Mouse (Mus musculus) stomach, embryonic 15.5 days (tissue): ENCODE results near the gene Nfkbia. TPM values are rescaled to one million over a fixed set of nuclear protein-coding genes. Genes with fewer than 3 reads are reported as not detected.

Experiments used
- ATAC-seq: fragments of 200-750 bp; cut with Nextera tagmentation; 2 replicates; pipeline ENCODE4 v1.8.0; 2017; ENCODE audit warnings: low read depth, moderate number of reproducible peaks, moderate TSS enrichment; ENCODE audit not compliant: insufficient read depth, low FRiP score
- H3K27ac ChIP-seq: fragments of 300-500 bp; sonication (generic); 2 replicates; pipeline ENCODE4 v1.5.1; 2015; ENCODE audit warnings: mild to moderate bottlenecking, inconsistent platforms
- H3K27me3 ChIP-seq: fragments of 300-500 bp; sonication (generic); replicated peaks from 2 replicates; pipeline ENCODE4 v1.6.1; 2015; ENCODE audit warnings: inconsistent platforms
- H3K36me3 ChIP-seq: fragments of 300-500 bp; sonication (generic); 2 replicates; pipeline ENCODE4 v1.6.1; 2015; ENCODE audit warnings: inconsistent platforms
- H3K4me1 ChIP-seq: fragments of 300-500 bp; sonication (generic); 2 replicates; pipeline ENCODE4 v1.6.1; 2015; ENCODE audit warnings: inconsistent platforms
- H3K4me2 ChIP-seq: fragments of 300-500 bp; sonication (generic); 2 replicates; pipeline ENCODE4 v1.6.1; 2015; ENCODE audit warnings: mild to moderate bottlenecking, inconsistent platforms
- H3K4me3 ChIP-seq: fragments of 300-500 bp; sonication (generic); replicated peaks from 2 replicates; pipeline ENCODE4 v1.5.1; 2015; ENCODE audit warnings: inconsistent platforms
- H3K9ac ChIP-seq: fragments of 300-500 bp; sonication (generic); 2 replicates; pipeline ENCODE4 v1.6.1; 2015; ENCODE audit warnings: inconsistent platforms
- H3K9me3 ChIP-seq: fragments of 300-500 bp; sonication (generic); 2 replicates; pipeline ENCODE4 v1.6.1; 2016; ENCODE audit warnings: inconsistent platforms
- WGBS: fragments of 180-500 bp; shearing (Covaris S2); methylation state at CpG from one replicate; pipeline ENCODE4 v1.1.7; 2015; 5-methylcytosine and 5-hydroxymethylcytosine counted together
- polyA plus RNA-seq: library from polyadenylated mRNA; unstranded; fragments of >200 nt; fragmentation: Nextera tagmentation; extraction: Ambion mirVana; gene quantifications from 2 replicates; pipeline ENCODE4 v1.2.1, GENCODE M21; 2015

Gene Nfkbia
- polyA plus RNA-seq = 78.4 and 81.8 TPM in 2 replicates

DNA sequence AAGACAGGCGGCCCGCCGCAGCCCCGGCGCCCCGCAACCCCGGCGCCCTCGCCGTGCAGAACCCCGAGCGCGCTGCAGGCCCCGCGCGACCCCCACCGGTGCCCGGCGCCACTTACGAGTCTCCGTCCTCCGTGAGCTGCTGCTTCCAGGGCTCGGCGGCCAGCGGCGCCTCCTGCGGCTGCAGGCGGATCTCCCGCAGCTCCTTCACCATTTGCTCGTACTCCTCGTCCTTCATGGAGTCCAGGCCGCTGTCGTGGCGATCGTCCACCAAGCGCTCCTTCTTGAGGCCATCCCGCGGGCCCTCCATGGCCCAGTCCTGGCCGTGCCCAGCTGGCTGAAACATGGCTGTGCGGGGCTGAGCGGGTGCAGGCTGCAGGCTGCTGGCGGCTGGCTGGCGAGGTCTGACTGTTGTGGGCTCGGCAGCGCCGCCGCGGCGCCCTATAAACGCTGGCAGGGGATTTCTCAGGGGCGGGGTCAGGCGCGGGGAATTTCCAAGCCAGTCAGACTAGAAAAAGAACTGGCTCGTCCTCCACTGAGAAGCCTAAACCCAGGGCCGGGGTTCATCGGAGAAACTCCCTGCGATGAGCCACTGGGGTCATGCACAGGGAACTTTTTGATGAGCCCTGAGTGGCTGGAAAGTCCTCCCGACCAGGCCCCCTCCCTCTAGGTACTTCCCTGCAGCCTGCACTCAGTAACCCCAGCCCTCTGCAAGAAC lies at the start of gene Nfkbia:
TSS of gene Nfkbia (minus strand) at position 464 of the 715 bp plus-strand sequence.
- peak; percentile 80 for ATAC-seq
- H3K27me3 ChIP-seq = no peaks in the 10 kb centered on the region
- peak within 1 kb of the TSS; percentile 95 for H3K9ac ChIP-seq
- peak within 1 kb of the TSS; percentile 81 for H3K4me2 ChIP-seq
- H3K36me3 ChIP-seq = peaks cover 16% of the 10 kb centered on the region
- H3K4me3 ChIP-seq = peak within 1 kb of the TSS; percentile 87
- WGBS = under 1% methylated on average over 51 of the region's 58 CpGs
- peaks cover 25% of the 10 kb centered on the region; the same call in 1 of the 2 replicates for H3K4me1 ChIP-seq
- H3K27ac ChIP-seq = peak within 1 kb of the TSS; percentile 100
- H3K9me3 ChIP-seq = no peaks in the 10 kb centered on the region

DNA sequence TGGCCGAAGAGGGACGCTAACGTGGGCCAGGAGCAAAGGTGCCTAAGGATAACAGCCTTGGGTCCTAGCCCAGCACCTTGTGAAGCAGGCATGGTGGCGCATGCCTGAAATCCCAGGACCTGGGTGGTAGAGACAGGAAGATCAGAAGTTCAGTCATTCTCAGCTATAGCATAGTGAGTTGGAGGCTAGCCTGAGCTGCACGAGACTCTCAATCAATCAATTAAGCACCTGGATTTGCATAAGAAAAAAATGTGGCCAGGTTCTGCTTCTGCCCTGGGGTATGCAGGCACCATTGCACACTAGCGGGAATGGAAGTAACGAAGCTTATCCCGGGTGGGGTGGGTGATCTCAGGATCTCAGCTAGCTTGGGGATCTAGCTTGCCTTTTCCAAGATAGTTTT lies 46.7 kb upstream of the Nfkbia start:
- Histone ChIP-seq H3K27ac (no peak overlapping the region), H3K4me3 (no peak overlapping the region), H3K36me3 (no peaks in the 10 kb centered on the region), H3K4me2 (no peak overlapping the region), H3K27me3 (no peaks in the 10 kb centered on the region; the same call in 1 of the 2 replicates), H3K4me1 (no peaks in the 10 kb centered on the region), H3K9ac (no peak overlapping the region), H3K9me3 (no peaks in the 10 kb centered on the region)
- 69% methylated on average over 8 of the region's 8 CpGs for WGBS
- no peak for ATAC-seq

DNA sequence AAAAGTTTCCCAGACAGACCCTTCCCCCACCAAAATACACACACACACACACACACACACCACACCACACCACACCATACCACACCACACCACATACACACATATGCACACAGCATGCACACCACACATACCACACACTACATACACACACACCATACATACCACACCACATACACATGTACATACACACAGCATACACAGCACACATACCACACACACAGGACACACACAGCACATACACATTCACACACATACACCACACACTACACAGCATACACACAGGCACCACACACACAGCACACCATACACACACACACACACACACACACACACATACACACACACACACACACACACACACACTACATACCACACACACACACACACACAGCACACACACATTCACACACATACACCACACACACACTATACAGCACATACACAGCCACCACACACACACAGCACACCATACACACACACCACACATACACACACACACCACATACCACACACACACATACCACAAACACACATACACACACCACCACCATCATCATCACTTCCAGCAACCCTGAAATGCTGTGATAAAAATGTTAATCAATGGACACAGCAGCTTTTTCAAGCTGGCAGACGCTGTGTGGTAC lies 46.0 kb upstream of the Nfkbia start:
- WGBS = 79% methylated on average over 1 of the region's 1 CpGs
- peak; percentile 70 for ATAC-seq
- no peaks in the 10 kb centered on the region; the same call in 1 of the 2 replicates for H3K27me3 ChIP-seq

DNA sequence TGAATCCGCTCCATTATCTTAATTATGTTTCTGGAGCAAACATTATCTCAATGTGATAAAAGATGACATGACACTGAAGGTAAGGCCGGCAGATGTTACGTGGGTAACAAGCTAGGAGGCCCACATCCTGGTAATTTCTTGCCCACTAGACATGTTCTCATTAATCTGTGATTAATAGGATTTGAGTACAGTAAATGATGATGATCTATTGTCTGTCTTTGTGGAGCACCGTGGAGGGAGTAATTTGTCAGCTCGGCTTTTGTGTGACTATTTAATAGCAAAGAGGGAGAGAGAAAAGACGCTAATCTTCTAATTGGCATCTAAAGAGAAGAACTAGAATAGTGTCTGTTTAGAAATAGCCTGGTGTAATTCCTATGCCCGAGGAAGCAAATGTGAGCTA lies 45.3 kb upstream of the Nfkbia start:
- Histone ChIP-seq H3K9me3 (no peaks in the 10 kb centered on the region), H3K4me3 (no peak overlapping the region), H3K9ac (no peak overlapping the region), H3K4me1 (no peaks in the 10 kb centered on the region), H3K27ac (no peak overlapping the region), H3K36me3 (no peaks in the 10 kb centered on the region), H3K27me3 (no peaks in the 10 kb centered on the region; the same call in 1 of the 2 replicates), H3K4me2 (no peak overlapping the region)
- ATAC-seq = no peak
- 54% methylated on average over 7 of the region's 7 CpGs for WGBS

More for the DNA sequence above, 46.0 kb upstream of the Nfkbia start:
- Histone ChIP-seq H3K4me1 (no peaks in the 10 kb centered on the region), H3K27ac (no peak overlapping the region), H3K9me3 (no peaks in the 10 kb centered on the region), H3K4me3 (no peak overlapping the region), H3K4me2 (no peak overlapping the region), H3K9ac (no peak overlapping the region), H3K36me3 (no peaks in the 10 kb centered on the region)

DNA sequence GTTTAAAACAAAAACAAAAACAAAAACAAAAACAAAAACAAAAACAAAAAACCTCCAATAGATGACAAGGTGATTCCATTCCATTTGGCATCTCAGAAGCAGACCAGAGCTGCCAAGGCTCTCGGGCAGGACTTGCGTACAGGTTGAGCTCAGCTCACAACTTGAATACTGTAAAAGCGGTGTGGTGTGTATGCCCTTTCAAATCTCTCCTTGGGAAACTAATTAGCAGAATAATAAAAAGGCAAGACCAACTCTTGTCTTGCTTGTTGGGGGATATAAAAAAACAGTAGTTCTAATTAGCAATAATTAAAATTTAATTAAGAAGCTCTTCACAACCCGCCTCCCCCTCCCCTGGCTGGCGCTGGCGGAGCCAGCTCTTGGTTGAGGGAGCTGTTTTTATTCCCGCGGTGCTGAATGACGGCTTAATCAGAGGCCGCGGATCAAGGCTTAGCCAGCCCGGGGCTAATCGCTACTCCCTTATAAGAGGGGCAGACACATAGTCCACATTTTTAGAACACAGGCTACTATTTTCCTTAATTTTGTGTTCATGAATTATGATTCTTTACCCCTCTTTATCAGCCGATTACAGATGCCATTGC lies 44.2 kb upstream of the Nfkbia start:
- Histone ChIP-seq H3K36me3 (no peaks in the 10 kb centered on the region), H3K27ac (no peak overlapping the region), H3K27me3 (no peaks in the 10 kb centered on the region; the same call in 1 of the 2 replicates), H3K4me3 (no peak overlapping the region), H3K9ac (no peak overlapping the region), H3K4me2 (no peak overlapping the region), H3K4me1 (no peaks in the 10 kb centered on the region), H3K9me3 (no peaks in the 10 kb centered on the region)
- 8% methylated on average over 14 of the region's 14 CpGs for WGBS
- ATAC-seq = no peak

DNA sequence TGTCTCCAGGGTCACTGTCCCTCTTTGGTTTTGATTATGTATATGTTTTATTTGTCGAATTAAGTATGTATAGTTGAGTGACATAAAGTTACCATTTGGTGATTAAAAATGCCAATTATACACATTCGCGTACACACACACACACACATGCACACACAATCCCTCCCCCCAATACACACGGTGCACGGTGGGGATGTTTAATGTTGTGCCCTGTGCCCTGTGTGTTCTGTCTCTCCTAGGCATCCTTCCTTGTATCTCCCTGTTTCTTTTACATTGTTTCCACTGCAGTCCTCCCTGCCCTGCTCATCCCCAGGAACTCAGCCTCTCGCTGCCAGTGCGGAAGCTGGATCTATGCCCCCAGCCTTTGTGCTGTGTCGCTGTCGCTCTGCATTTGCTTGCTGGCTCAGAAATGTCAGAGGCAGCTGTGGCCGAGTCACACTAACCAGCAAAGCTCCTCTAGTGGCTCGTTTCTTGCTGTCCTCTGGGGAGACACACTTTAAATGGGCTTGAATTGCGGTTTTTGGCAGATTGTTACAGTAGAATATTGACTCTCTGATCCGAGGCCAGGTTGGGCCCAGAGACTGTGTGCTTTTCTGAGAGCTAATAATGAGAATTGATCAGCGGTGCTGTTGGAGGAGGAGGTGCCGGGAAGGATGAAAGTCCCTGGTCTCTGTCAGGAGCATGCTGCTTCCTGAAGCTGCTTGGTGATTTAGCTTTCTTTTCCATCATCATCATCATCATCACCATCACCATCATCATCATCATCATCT lies 34.7 kb upstream of the Nfkbia start:
- 67% methylated on average over 15 of the region's 15 CpGs for WGBS
- Histone ChIP-seq H3K36me3 (no peaks in the 10 kb centered on the region), H3K27ac (no peak overlapping the region), H3K4me3 (no peak overlapping the region), H3K9me3 (no peaks in the 10 kb centered on the region), H3K27me3 (no peaks in the 10 kb centered on the region), H3K4me1 (no peaks in the 10 kb centered on the region), H3K4me2 (no peak overlapping the region), H3K9ac (no peak overlapping the region)
- no peak for ATAC-seq

DNA sequence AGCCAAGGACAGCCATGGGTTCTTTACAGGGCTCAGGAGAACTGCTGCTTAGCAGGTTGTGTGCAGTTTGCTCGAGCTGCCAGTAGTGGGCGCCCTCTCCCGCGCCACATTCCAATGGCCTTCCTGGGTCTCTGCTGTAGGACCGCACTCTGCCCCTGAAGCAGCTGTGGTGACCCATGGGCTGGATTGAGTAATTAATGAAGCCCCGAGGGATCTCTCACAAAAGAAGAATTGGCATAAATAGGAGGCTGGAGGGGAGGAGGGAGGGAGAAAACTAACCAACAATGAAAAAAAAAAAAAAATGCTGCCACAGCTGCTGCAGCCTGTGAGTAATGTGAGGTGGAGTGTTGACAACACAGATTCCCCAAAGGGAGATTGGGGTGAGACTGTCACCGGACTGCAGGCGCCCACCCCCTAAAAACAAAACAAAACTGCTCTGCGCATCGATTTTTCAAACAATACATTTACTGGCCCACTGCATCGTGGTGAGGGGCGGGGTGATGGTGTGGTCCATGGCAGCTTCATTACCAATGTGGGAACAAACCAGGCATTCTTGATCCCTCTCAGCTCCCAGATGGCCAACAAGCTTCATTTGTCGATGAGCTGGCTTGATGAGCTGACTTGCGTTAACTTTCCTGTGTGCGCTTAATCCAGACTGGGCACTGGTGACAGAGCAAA lies 25.8 kb upstream of the Nfkbia start:
- Histone ChIP-seq H3K36me3 (no peaks in the 10 kb centered on the region), H3K27me3 (no peaks in the 10 kb centered on the region), H3K4me2 (no peak overlapping the region), H3K4me3 (no peak overlapping the region), H3K4me1 (no peaks in the 10 kb centered on the region), H3K27ac (no peak overlapping the region), H3K9me3 (no peaks in the 10 kb centered on the region), H3K9ac (no peak overlapping the region)
- no peak for ATAC-seq
- WGBS = 53% methylated on average over 15 of the region's 15 CpGs

DNA sequence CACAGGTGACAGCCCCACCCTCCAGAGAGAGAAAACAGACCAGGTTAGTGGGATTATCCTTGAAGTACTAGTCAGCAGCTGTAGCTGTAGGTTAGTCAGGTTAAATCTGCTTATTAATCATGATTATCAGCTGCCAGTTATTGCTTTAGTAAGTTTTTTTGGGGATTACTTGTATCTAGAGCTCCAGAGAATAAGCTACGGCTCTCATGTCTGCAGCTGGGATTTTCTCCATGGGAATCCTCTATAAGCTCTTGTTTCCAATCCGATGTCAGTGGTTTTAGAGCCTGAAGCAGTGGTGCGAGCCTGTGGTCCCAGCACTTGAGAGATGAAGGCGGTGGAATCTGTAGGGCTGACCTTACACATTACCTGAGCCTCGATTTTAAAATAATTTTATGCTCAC lies 16.4 kb upstream of the Nfkbia start:
- no peak for ATAC-seq
- Histone ChIP-seq H3K36me3 (no peaks in the 10 kb centered on the region), H3K27me3 (no peaks in the 10 kb centered on the region), H3K27ac (no peak overlapping the region), H3K4me2 (no peak overlapping the region), H3K9ac (no peak overlapping the region), H3K4me1 (no peaks in the 10 kb centered on the region), H3K9me3 (no peaks in the 10 kb centered on the region), H3K4me3 (no peak overlapping the region)
- 85% methylated on average over 5 of the region's 5 CpGs for WGBS

DNA sequence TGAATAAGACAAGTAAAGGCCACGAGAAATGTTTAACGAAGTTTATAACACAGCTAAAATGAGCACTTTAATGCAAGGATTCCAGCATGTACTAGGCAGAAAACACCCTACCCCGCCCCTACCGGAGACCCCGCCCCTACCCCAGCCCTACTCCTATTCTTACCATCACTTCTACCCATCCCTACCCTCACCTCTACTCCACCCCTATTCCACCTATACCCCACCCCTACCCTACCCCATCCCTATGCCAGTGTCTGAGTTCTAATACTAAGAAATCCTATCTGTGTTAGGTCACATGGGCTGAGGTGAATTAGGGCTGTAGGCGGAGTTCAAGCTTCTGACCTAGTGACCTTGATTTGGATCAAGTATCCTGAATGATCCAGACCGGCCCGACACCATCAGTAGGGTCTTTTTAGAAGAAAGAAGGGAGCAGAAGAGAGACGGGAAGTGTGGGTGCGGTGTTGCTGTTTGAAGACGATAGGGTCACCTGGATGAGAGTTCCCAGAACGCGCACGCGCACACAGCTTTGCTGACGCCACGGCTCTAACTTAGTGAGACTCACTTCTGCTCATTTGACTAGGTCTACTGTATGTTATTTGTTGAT lies 15.0 kb upstream of the Nfkbia start:
- no peaks in the 10 kb centered on the region for H3K27me3 ChIP-seq
- H3K27ac ChIP-seq = no peak overlapping the region
- ATAC-seq = no peak
- H3K4me2 ChIP-seq = no peak overlapping the region
- H3K4me1 ChIP-seq = no peaks in the 10 kb centered on the region
- no peak overlapping the region for H3K4me3 ChIP-seq
- no peaks in the 10 kb centered on the region for H3K36me3 ChIP-seq
- H3K9me3 ChIP-seq = no peaks in the 10 kb centered on the region
- WGBS = 84% methylated on average over 17 of the region's 17 CpGs
- H3K9ac ChIP-seq = no peak overlapping the region

DNA sequence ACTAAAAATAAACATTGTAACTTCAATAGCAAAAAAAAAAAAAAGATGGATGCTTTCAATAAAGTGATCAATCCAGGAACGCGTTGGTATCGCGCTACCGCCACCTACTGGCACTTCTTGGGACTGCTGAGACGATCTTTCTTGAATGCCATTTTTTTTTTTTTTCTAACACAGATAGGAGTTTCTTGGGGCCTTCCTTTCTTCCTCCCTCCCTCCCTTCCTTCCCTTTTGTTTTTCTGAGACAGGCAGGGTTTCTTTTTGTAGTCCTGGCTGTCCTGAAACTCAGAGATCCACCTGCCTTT lies 13.5 kb upstream of the Nfkbia start:
- Histone ChIP-seq H3K9ac (no peak overlapping the region), H3K4me3 (no peak overlapping the region), H3K9me3 (no peaks in the 10 kb centered on the region), H3K4me2 (no peak overlapping the region), H3K36me3 (no peaks in the 10 kb centered on the region), H3K27me3 (no peaks in the 10 kb centered on the region), H3K4me1 (no peaks in the 10 kb centered on the region), H3K27ac (no peak overlapping the region)
- no peak for ATAC-seq
- 1% methylated on average over 6 of the region's 6 CpGs for WGBS

DNA sequence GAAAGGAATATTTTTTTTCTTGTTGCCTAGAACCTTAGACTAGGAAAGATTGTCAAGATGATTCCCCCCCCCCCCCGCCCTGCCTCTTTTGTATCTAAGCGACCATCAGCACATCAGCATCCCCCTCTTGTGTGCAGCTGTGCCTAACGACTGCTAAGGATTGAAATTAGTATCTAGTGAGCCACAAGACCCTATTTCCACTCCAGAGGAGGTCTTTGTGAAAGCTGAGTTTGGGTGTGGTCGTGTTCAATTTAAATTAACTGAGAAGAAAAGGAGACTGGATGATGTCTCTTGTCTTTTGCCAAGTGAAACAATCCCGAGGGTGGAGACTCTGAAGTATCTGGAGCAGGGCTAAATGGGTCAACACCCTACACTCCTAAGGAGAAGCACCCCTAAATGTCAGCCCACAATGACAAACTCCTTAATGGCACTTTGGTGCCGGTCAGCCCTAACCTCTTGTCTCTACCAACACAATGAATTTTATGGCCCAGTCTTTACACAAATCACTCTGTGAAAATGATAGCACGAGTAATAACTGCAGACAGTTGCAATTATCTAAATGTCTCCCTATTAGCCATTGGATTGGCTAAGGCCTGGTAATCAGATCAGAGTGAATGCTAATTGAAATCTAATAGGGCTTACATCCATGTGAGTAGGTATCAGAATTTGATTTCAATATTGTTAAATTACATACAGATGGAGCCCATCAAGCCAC lies 13.0 kb upstream of the Nfkbia start:
- Histone ChIP-seq H3K27ac (no peak overlapping the region), H3K9me3 (no peaks in the 10 kb centered on the region), H3K4me1 (no peaks in the 10 kb centered on the region), H3K4me2 (no peak overlapping the region), H3K4me3 (no peak overlapping the region), H3K36me3 (no peaks in the 10 kb centered on the region), H3K27me3 (no peaks in the 10 kb centered on the region), H3K9ac (no peak overlapping the region)
- no peak for ATAC-seq
- 64% methylated on average over 7 of the region's 7 CpGs for WGBS
